Mouse (Mus musculus): Measurements from ENCODE around the gene Gm49337.

DNA sequence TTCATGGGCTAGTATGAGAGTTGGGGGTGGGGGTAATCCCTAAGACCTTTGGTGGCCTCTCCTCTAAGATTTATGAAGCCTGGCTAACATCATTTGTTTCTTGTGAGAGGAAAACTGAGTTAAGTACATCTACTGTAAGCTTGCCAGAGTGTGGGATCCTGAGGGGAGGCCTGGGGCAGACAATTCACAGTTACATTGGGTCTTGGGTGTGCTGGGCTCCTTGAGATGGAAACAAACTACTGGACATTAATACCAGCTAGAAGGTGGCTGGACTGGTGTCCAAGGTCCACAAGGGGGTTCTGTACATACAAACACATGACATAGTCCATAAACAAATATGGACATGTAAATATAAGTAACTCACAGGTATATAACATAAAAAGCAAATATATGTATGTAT, 2.0 kb downstream of the Gm49337 start:
- TF ChIP-seq CTCF (IDR thresholded peaks at IDR 0.05; ENCODE audit: extremely low read depth, insufficient read length, insufficient replicate concordance, low read depth, low read length) (no peak), POLR2A (IDR thresholded peaks at IDR 0.05; ENCODE audit: low read depth, low read length) (no peak)

Data from small intestine, adult 2 months (tissue).